Mouse (Mus musculus): ENCODE results near the gene Nfic. TPM values are rescaled to one million over a fixed set of nuclear protein-coding genes. Genes with fewer than 3 reads are reported as not detected.

Gene Nfic
- total and polyA plus RNA-seq, 3 experiments = 2.0 to 9.7 TPM; not detected in 1

DNA sequence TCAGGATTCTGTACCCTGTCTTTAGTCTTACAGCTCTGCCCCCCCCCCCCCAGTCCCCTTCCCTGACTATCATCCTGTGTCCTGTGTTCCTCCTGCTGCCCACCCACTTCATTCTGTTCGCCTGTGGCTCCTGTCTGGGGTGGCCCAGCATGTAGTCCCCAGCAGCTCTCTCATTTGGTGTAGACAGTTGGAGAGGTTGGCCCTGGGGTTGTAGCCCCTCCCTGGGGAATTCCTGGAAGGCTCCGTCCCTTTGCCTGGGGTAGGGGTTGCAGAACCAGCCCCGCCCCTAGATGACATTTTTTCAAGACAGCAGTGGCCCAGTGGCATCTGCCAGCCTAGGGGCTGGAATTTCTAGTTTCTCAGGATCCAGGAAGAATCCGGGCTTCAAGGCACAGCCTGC, 97.2 kb downstream of the Nfic start:
- H3K79me2 ChIP-seq (ENCODE audit: control insufficient read depth, insufficient read depth, low read length, poor library complexity) = peaks cover 27% of the 10 kb centered on the region
- DNase-seq (ENCODE audit: low read depth, low spot score) = no peak
- TF ChIP-seq MEF2A (IDR thresholded peaks at IDR 0.05; ENCODE audit: extremely low read depth, insufficient replicate concordance, low read depth, low read length, poor library complexity, severe bottlenecking) = no peak
- no peak for TF ChIP-seq RCOR1 (IDR thresholded peaks at IDR 0.05; ENCODE audit: low read depth, low read length)
- no peak for TF ChIP-seq ZKSCAN1 (IDR thresholded peaks at IDR 0.05; ENCODE audit: low read depth, low read length)
- TF ChIP-seq ZMIZ1 (IDR thresholded peaks at IDR 0.05; ENCODE audit: low read depth, low read length) = no peak
- TF ChIP-seq SIN3A (IDR thresholded peaks at IDR 0.05; ENCODE audit: low read length) = no peak
- no peak for TF ChIP-seq BHLHE40 (IDR thresholded peaks at IDR 0.05; ENCODE audit: borderline replicate concordance, low read depth, low read length)
- TF ChIP-seq MYB (IDR thresholded peaks at IDR 0.05; ENCODE audit: low read depth, low read length) = no peak
- TF ChIP-seq UBTF (IDR thresholded peaks at IDR 0.05; ENCODE audit: borderline replicate concordance, insufficient read depth, low read depth, low read length) = no peak
- no peak for TF ChIP-seq MYC (IDR thresholded peaks at IDR 0.05; ENCODE audit: low read depth, low read length)
- no peak for TF ChIP-seq NELFE (IDR thresholded peaks at IDR 0.05; ENCODE audit: low read depth, low read length)
- TF ChIP-seq POLR2A (IDR thresholded peaks at IDR 0.05; ENCODE audit: control insufficient read depth in 1 of 2, insufficient read depth in 1 of 2, low read depth in 1 of 2, low read length in 2 of 2, poor library complexity in 1 of 2) = no peak
- no peak for TF ChIP-seq MAFK (IDR thresholded peaks at IDR 0.05; ENCODE audit: borderline replicate concordance, low read depth, low read length)
- TF ChIP-seq NRF1 (IDR thresholded peaks at IDR 0.05; ENCODE audit: insufficient read depth, low read depth, low read length, poor library complexity, severe bottlenecking) = no peak
- TF ChIP-seq CHD1 (IDR thresholded peaks at IDR 0.05; ENCODE audit: low read depth, low read length) = no peak
- no peak for TF ChIP-seq ETS1 (IDR thresholded peaks at IDR 0.05; ENCODE audit: low read depth, low read length)
- peaks cover 0 to 27% of the 10 kb centered on the region in 2 experiments; a peak in 3 of 4 replicates for H3K4me1 ChIP-seq (ENCODE audit: control insufficient read depth in 1 of 2, insufficient read depth in 2 of 2, low read length in 2 of 2)
- no peak overlapping the region for H3K27ac ChIP-seq (ENCODE audit: control insufficient read depth, low read depth, low read length)
- peak overlapping the region; percentile 49 to 57 for H3K4me3 ChIP-seq (ENCODE audit: control insufficient read depth in 1 of 2, insufficient read depth in 1 of 2, low read depth in 2 of 2, low read length in 2 of 2)
- H3K27me3 ChIP-seq (ENCODE audit: control insufficient read depth in 1 of 2, insufficient read depth in 2 of 2, low read length in 2 of 2) = no peaks in the 10 kb centered on the region
- peaks cover 0 to 17% of the 10 kb centered on the region in 2 experiments; a peak in 3 of 4 replicates for H3K36me3 ChIP-seq (ENCODE audit: control insufficient read depth in 1 of 2, insufficient read depth in 2 of 2, low read length in 2 of 2)
- no peaks in the 10 kb centered on the region for H3K9me3 ChIP-seq (replicated peaks; ENCODE audit: insufficient read depth, low read length)
- peak overlapping the region; percentile 71 for H3K9ac ChIP-seq (ENCODE audit: control insufficient read depth, low read depth, low read length, poor library complexity, severe bottlenecking)

GRCm38 (mm10) chr10:81356991-81357844, 98.2 kb downstream of the Nfic start, which contains the start of gene Mfsd12:
Mfsd12 (plus strand) TSS chr10:81357491.
- peak within 1 kb of the TSS; percentile 96 for H3K27ac ChIP-seq (ENCODE audit: control insufficient read depth, low read depth, low read length)
- no peaks in the 10 kb centered on the region for H3K27me3 ChIP-seq (ENCODE audit: control insufficient read depth in 1 of 2, insufficient read depth in 2 of 2, low read length in 2 of 2)
- H3K4me3 ChIP-seq (ENCODE audit: control insufficient read depth in 1 of 2, insufficient read depth in 1 of 2, low read depth in 2 of 2, low read length in 2 of 2) = peak within 1 kb of the TSS; percentile 62 to 68
- peak within 1 kb of the TSS; percentile 84 for H3K9ac ChIP-seq (ENCODE audit: control insufficient read depth, low read depth, low read length, poor library complexity, severe bottlenecking)
- DNase-seq (ENCODE audit: low read depth, low spot score) = peak; percentile 94
- peaks cover 2 to 29% of the 10 kb centered on the region in 2 experiments; a peak in 3 of 4 replicates for H3K4me1 ChIP-seq (ENCODE audit: control insufficient read depth in 1 of 2, insufficient read depth in 2 of 2, low read length in 2 of 2)
- peaks cover 27% of the 10 kb centered on the region for H3K79me2 ChIP-seq (ENCODE audit: control insufficient read depth, insufficient read depth, low read length, poor library complexity)
- peaks cover 0 to 20% of the 10 kb centered on the region in 2 experiments; a peak in 3 of 4 replicates for H3K36me3 ChIP-seq (ENCODE audit: control insufficient read depth in 1 of 2, insufficient read depth in 2 of 2, low read length in 2 of 2)
- TF ChIP-seq USF1 (IDR thresholded peaks at IDR 0.05; ENCODE audit: low read depth, low read length) (0 out of 2 replicates have a peak, but pooled peaks have one; percentile 11), TBP (IDR thresholded peaks at IDR 0.05; ENCODE audit: low read depth, low read length) (peak; percentile 77), SIN3A (IDR thresholded peaks at IDR 0.05; ENCODE audit: low read length) (peak; percentile 75), ZKSCAN1 (IDR thresholded peaks at IDR 0.05; ENCODE audit: low read depth, low read length) (no peak), UBTF (IDR thresholded peaks at IDR 0.05; ENCODE audit: borderline replicate concordance, insufficient read depth, low read depth, low read length) (0 out of 2 replicates have a peak, but pooled peaks have one; percentile 58), TCF12 (IDR thresholded peaks at IDR 0.05; ENCODE audit: low read depth, low read length) (peak; percentile 72), NELFE (IDR thresholded peaks at IDR 0.05; ENCODE audit: low read depth, low read length) (peak; percentile 85), EP300 (IDR thresholded peaks at IDR 0.05; ENCODE audit: low read depth in 1 of 2, low read length in 2 of 2) (no peak), MXI1 (IDR thresholded peaks at IDR 0.05; ENCODE audit: low read depth, low read length) (peak; percentile 56; the same call in 1 of the 2 replicates), POLR2A (IDR thresholded peaks at IDR 0.05; ENCODE audit: control insufficient read depth in 1 of 2, insufficient read depth in 1 of 2, low read depth in 1 of 2, low read length in 2 of 2, poor library complexity in 1 of 2) (peak; percentile 84 to 92), HCFC1 (IDR thresholded peaks at IDR 0.05; ENCODE audit: low read depth, low read length) (peak; percentile 71), NRF1 (IDR thresholded peaks at IDR 0.05; ENCODE audit: insufficient read depth, low read depth, low read length, poor library complexity, severe bottlenecking) (peak; percentile 26; the same call in 1 of the 2 replicates), POLR2AphosphoS2 (IDR thresholded peaks at IDR 0.05; ENCODE audit: low read length) (no peak; the same call in 1 of the 2 replicates)
- no peaks in the 10 kb centered on the region for H3K9me3 ChIP-seq (replicated peaks; ENCODE audit: insufficient read depth, low read length)

Measured in MEL (cell line).